Mouse (Mus musculus) MEL-GATA-1-ER (cell line): ENCODE results near the gene Zfp202.

ENCODE experiments used
- DNase-seq: peaks from one replicate; pipeline ENCODE4 v3.0.0-alpha.2; 2012; ENCODE audit warnings: low read depth; ENCODE audit errors: extremely low read depth

Zfp202 gene

DNA sequence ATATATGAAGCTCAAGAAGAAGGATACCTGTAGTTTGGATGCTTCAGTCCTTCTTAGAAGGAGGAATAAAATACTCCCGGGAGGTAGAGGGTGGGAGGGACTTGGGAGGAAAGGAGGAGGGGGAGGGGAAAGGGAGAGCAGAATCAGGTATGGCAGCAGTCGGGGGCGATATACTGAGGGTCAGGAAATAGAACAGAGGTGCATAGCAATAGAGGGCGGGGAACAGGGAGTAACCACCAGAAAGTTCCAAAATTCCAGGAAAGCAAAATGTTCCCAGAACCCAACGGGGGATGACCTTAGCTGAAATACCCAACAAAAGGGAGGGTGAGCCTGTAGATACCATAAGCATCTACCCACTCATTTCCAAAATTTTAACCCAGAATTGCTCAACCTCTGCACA lies 48.2 kb downstream of the Zfp202 start:
- no peak for DNase-seq

DNA sequence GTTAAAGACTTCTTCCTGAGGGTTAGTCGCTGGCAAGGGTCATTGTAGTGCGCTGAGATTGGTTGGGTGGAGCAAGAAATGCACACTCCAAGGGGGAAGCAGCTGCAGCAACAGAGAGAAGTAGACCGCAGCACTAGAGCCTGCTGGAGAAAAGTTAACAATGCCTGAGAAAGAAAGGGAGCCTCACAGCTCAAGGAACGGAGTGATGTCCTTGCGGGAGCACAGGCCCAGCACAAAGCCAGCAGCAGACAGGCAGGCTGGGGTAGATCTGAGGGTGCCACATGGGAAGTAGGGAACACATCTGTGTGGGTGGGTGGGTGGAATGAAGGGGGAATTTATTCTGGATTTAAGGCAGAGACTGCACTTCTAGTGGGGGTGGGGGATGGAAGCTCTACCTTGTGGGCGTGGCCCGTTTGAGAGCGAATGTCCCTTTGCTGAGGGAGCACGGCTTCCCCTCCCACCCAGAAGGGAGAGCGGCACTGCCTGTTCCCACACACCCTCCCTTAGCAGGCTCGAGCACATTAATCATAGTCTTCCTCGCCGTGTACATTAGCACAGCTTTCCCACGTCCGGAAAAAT lies 49.2 kb downstream of the Zfp202 start:
- no peak for DNase-seq

DNA sequence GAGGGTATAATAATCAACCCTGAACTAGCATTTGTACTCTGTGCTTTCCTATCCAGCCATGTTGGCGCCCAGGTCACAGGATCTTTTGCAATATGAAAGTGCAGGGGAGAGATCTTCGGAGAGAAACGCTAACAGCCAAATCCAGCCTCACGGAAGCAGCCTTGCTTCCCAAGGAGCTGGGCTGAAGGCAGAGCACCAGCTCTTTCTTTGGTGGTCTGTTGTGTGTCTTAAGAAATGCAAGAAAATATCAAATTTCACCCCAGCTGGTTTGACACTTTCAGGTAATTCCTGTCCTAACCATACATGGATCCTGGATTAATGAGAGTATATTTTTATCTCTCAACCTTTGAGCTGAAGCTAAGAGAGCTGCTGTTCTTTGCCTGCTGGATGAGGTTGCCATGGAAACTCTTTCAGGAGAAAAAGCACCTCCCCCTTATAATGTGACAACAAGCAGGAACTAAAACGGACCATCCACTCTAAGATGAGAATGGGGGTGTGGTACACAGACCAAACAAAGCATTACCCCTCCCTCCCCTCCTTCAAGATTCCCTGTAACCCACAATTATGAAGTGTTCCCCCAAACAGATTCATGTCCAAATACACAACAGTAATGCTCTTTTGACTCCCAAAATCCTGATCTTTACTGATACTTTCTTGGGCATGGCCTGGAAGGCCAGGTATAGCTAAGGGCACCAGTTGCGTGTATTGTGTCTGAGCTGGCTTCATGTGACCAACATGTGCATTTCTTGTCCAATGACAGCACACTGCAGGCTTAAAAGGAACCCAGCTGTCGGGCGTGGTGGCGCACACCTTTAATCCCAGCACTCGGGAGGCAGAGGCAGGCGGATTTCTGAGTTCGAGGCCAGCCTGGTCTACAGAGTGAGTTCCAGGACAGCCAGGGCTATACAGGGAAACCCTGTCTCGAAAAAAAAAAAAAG lies 50.1 kb downstream of the Zfp202 start:
- no peak for DNase-seq

DNA sequence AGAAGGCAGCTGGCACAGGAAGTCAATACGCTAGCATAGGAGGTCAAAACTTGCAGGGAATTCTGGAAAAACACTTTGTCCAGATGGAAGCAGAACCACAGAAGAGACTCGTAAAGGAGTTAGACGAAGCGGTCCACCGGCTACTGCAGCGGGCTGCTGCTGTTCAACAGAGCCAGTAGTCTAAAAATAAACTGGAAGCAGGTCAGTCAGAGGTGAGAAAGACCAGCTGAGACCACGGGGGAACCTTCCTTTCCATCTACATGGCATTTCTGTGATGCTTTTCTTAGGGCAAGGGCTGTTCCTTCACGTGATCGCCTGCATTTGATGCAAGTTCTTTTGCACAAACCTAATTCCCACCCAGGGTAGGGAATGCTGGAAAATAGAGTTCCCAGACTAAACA lies 53.4 kb downstream of the Zfp202 start:
- no peak for DNase-seq

DNA sequence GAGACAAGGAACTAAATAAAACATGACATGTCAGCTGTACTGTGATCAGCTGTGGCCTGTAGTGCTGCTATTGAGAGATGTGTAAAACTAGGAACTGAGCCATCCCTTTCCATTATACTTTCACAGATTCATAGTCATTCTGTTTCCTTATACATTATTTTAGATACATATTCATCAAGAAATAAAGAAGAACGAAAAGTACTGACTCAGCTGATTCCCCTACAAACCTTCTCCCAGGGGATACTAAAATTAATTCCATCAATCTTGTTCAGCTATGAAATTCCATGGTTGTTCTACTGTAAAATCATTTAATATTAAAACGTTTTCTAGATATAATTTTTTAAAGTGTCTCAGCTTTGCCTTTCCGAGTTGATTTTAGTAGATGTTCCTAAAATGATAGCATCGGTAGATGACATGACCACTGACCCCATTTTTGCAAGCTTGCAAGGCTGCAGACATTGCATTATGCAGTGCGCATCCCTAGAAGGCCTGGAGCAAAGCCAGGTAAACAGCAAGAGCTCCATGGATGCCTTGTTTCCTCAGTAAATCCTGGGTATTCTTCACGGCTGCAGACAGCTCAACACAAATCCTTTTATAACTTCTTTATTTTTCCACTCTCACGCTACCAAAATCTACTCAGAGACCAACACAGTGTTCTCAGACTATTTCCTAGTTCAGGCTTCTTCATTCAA lies 54.0 kb downstream of the Zfp202 start:
- DNase-seq = no peak

DNA sequence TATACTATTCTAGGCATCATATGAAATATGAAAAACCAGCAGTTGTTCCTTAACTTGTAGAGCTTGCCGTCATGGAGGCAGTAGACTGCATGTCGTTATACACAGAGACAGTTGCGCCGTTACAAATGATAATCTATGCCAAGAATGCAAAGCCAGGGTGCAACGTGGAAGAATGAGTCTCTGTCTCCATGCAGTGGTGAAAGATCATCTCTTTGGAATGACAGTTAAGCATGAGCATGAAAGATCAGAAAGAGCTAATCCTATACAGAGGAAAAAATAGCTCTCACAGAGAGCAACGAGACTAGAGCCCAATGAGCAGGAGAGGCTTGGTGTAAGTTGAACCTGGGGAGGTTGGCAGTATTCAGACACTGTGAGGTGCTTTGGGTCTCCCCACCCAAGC lies 54.6 kb downstream of the Zfp202 start:
- no peak for DNase-seq

DNA sequence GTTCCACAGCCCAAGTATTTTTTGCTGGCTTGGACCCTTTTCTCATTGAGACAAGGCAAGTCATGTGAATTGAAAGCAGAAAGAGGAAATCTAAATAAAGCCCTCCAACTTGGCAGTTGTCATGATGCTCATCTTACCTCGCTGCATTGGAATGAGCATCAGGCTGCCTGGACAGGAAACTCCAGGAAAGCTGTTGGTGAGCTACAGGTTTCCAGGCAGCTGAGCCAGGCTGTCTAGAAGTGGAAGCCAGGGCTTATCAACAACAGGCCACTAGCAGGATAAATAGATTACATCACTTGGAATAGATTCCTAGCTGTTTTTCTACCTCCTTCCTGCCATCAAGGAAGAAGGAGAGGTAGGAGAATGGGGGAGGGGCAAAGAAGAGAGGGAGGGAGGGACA lies 57.0 kb downstream of the Zfp202 start:
- no peak for DNase-seq

DNA sequence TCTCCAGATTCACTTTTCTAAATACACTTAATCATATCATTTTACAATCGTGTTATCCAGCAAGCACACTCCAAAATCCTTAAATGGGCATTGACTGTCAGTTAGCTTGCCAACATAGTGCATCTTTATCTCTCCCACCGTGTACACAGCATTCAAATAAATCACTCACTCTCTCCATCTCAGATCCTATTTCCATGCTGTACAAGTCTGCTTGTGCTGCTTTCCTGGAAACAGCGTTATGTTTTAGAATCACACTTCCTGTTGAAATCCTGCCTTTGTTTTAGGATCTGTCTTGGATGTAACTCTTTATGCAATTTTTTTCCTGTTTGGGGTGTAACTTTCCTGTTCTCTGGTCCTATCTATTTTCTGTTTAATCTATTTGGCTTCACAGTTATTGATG lies 60.3 kb downstream of the Zfp202 start:
- DNase-seq = no peak
